Mouse (Mus musculus) heart, adult 10 weeks (tissue): ENCODE measurements around the gene Rph3al. TPM values are rescaled to one million over a fixed set of nuclear protein-coding genes. Genes with fewer than 3 reads are reported as not detected.

Experiments used
- polyA plus RNA-seq: library from polyadenylated mRNA; stranded (reverse); fragments of 350-450 nt; fragmentation: Illumina TruSeq; extraction: RNeasy Lipid Tissue Mini Kit (QIAGEN cat#74804); gene quantifications from one replicate; pipeline ENCODE4 v1.2.3, GENCODE M21; 2014; ENCODE audit warnings: low read depth, low replicate concordance

Gene Rph3al
- 6.8 TPM for polyA plus RNA-seq

GRCm38 (mm10) chr11:75938379-75938906 lies at the start of gene Rph3al:
Gene Rph3al, minus strand, starts transcription at chr11:75938429.

GRCm38 (mm10) chr11:75796029-75796445 lies 142.2 kb downstream of the Rph3al start, which contains the start of gene Doc2b:
Gene Doc2b, minus strand, starts transcription at chr11:75796049.

Other genes starting within 250 kb of the Rph3al start
- gene Ywhae, start 205.6 kb downstream of the Rph3al start, polyA plus RNA-seq: 378 TPM
- 0.42 TPM for gene Doc2b, start 142.4 kb downstream of the Rph3al start, polyA plus RNA-seq
- gene 1700016K19Rik, start 61.5 kb upstream of the Rph3al start, polyA plus RNA-seq: not detected
- gene Rflnb, start 89.4 kb upstream of the Rph3al start, polyA plus RNA-seq: 26.2 TPM
- 23.3 TPM for gene Vps53, start 241.2 kb upstream of the Rph3al start, polyA plus RNA-seq
- 4.8 TPM for gene Fam57a, start 241.2 kb upstream of the Rph3al start, polyA plus RNA-seq